Mouse (Mus musculus) CH12.LX (cell line): Measurements from ENCODE around the gene Mtfr1l.
A peak's percentile ranks its signal among the peaks of the same experiment; 100 is the strongest.

Experiments used
- CTCF ChIP-seq, 2 experiments: IDR thresholded peaks in 1 of 2; conservative IDR thresholded peaks in 1 of 2; 2 replicates each; pipeline ENCODE4 v1.5.1; 2011 to 2012; ENCODE audit warnings: low read depth in 2 of 2, low read length in 2 of 2, improper control_type of control experiment in 1 of 2, inconsistent platforms in 1 of 2, mild to moderate bottlenecking in 1 of 2, moderate library complexity in 1 of 2
- GABPA ChIP-seq: IDR thresholded peaks from 2 replicates; pipeline ENCODE4 v1.6.1; 2012; ENCODE audit warnings: low read depth, low read length, improper control_type of control experiment, inconsistent platforms; ENCODE audit not compliant: insufficient replicate concordance
- IRF4 ChIP-seq: IDR thresholded peaks from 2 replicates; pipeline ENCODE4 v1.6.1; 2014; ENCODE audit warnings: low read depth, mild to moderate bottlenecking, inconsistent platforms, low read length, improper control_type of control experiment
- JUND ChIP-seq: conservative IDR thresholded peaks from 2 replicates; pipeline ENCODE4 v1.6.1; 2011; ENCODE audit warnings: low read depth, low read length, improper control_type of control experiment
- MAFK ChIP-seq: IDR thresholded peaks from 2 replicates; pipeline ENCODE4 v1.6.1; 2011; ENCODE audit warnings: low read length, improper control_type of control experiment; ENCODE audit not compliant: insufficient replicate concordance
- MEF2A ChIP-seq: IDR thresholded peaks from 2 replicates; pipeline ENCODE4 v1.6.1; 2014; ENCODE audit warnings: low read depth, mild to moderate bottlenecking, inconsistent platforms, low read length, improper control_type of control experiment, borderline replicate concordance
- NELFE ChIP-seq: IDR thresholded peaks from 2 replicates; pipeline ENCODE4 v1.6.1; 2011; ENCODE audit warnings: low read depth, low read length, improper control_type of control experiment
- NRF1 ChIP-seq: IDR thresholded peaks from 2 replicates; pipeline ENCODE4 v1.6.1; 2014; ENCODE audit warnings: low read depth, mild to moderate bottlenecking, inconsistent platforms, low read length, improper control_type of control experiment, moderate library complexity
- POLR2A ChIP-seq: IDR thresholded peaks from 2 replicates; pipeline ENCODE4 v1.6.1; 2011; ENCODE audit warnings: low read depth, mild to moderate bottlenecking, improper control_type of control experiment, low read length
- SIN3A ChIP-seq: IDR thresholded peaks from 2 replicates; pipeline ENCODE4 v1.6.1; 2012; ENCODE audit warnings: low read length, improper control_type of control experiment, inconsistent platforms
- TCF12 ChIP-seq: IDR thresholded peaks from 2 replicates; pipeline ENCODE4 v1.6.1; 2014; ENCODE audit warnings: low read depth, mild to moderate bottlenecking, inconsistent platforms, low read length, improper control_type of control experiment
- UBTF ChIP-seq: IDR thresholded peaks from 2 replicates; pipeline ENCODE4 v1.6.1; 2012; ENCODE audit warnings: low read depth, mild to moderate bottlenecking, inconsistent platforms, low read length, improper control_type of control experiment, moderate library complexity
- ZKSCAN1 ChIP-seq: IDR thresholded peaks from 2 replicates; pipeline ENCODE4 v1.6.1; 2012; ENCODE audit warnings: low read depth, inconsistent platforms, low read length, improper control_type of control experiment, borderline replicate concordance
- ZNF384 ChIP-seq: IDR thresholded peaks from 2 replicates; pipeline ENCODE4 v1.6.1; 2012; ENCODE audit warnings: low read depth, low read length, improper control_type of control experiment, inconsistent platforms

DNA sequence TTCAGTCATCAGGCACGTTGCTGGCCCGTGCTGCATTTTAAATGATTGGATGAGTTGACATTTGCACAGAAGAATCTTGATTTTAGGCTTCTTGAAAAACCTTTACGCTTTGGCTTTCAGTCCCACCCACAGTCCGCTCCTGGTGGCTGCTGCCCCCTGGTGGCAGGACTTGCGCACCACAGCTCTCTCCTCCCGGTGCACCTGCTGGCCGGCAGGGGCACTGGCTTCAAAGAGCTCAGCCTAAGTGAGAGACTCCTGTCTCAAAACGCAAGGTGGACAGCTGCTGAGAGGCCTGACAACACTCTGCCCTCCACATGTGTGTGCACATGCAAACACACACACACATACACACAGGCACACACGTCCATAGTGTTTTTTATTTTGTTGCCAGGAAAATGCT, 57.2 kb downstream of the Mtfr1l start:
- TF ChIP-seq CTCF (conservative IDR thresholded peaks at IDR 0.05 in 1 of 2, IDR thresholded peaks at IDR 0.05 in 1 of 2; ENCODE audit: low read depth in 2 of 2, low read length in 2 of 2): peak; percentile 73 to 100
- TF ChIP-seq NELFE: peak; percentile 84; the same call in 1 of the 2 replicates
- TF ChIP-seq MAFK: no peak
- no peak for TF ChIP-seq GABPA
- TF ChIP-seq SIN3A: 0 out of 2 replicates have a peak, but pooled peaks have one; percentile 39
- TF ChIP-seq TCF12: peak; percentile 44; the same call in 1 of the 2 replicates
- no peak for TF ChIP-seq UBTF
- TF ChIP-seq ZKSCAN1: no peak
- TF ChIP-seq IRF4: peak; percentile 76
- TF ChIP-seq MEF2A: peak; percentile 38; the same call in 1 of the 2 replicates
- no peak for TF ChIP-seq JUND
- no peak for TF ChIP-seq POLR2A
- 0 out of 2 replicates have a peak, but pooled peaks have one; percentile 9 for TF ChIP-seq ZNF384
- 0 out of 2 replicates have a peak, but pooled peaks have one; percentile 28 for TF ChIP-seq NRF1
